Mouse (Mus musculus): Measurements from ENCODE around the gene Gm597.

Gene Gm597

GRCm38 (mm10) chr1:28780152-28780551 is at the start of gene Gm597:
TSS of gene Gm597 (minus strand) at chr1:28780252.
- no peak for DNase-seq

- DNase-seq, result no peak
These were observed 27.6 kb upstream of the Gm597 start for GRCm38 (mm10) chr1:28807689-28808088.

DNA sequence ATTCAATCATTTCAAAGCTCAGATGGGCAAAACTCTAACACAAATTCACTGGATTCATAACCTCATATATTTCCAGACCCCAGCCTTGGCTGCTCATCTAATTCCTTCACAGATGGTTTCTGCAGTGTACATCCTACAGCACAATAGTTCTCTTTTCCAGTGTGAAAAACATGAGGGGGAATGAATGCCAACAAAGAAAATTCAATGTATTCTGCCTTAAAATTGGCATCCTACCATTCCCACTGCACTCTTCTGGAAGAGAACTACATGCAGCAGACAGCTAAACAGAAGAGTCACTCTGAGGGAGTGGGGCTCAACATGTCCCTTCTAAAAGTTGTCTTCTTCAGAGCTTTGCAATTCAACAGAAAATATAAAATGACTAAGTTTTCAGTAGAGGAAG is 26.6 kb upstream of the Gm597 start:
- no peak for DNase-seq

- DNase-seq, result no peak
These were observed 20.8 kb upstream of the Gm597 start for GRCm38 (mm10) chr1:28800881-28801280.
